Mouse (Mus musculus) lung, postnatal 14 days (tissue): ENCODE data around the gene Mgat3.

ENCODE experiments used
- DNase-seq: peaks from one replicate; pipeline ENCODE4 v3.0.0; 2021

The Mgat3 gene

DNA sequence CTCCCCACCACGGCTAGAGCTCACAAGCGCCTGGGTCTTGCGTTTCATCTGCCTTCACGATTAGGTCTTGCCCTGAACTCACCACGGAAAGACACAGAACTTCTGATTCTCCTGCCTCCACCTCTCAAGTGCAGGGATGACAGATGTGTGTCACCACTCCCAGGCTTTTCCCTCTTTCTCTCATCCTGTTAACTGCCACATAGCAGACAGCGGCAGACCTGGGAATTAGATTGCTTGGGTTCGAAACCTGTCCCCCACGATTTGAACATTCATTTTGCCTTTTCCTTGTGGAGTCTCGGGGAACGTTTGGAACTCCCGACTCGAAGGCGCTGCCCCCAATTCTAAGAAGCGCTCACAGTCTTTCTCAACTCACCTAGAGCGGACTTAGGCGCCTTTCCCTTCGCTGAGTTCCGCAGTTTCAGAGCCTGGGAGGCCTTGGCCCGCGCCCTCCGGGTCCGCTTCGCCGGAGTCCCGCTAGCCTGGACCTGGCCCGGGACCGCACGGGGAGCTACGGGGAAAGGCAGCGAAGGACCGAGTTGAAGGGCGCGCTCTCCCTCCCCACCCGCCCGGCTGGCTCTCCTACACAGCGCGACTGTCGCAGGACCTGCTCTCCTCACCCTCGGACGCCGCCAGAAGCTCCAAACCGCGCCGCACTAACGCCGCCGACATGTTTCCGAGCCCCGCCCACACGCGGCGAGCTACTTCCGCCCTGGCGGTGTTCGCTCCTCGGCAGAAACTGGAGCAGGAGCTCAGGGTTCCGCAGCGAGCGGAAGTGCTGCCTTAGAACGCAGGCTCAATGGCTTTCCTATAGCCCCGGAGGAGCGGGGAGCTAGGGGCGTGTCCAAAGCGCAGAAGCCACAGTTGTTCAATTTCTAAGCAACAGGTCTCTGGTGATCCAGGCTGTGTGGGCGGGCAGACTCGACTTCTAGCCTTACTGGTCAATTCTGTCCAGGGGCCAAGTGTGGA, 90.4 kb downstream of the Mgat3 start, which contains the start of gene Rps19bp1:
TSS of gene Rps19bp1 (minus strand) at position 706 of the 966 bp plus-strand sequence.
- peak; percentile 87 for DNase-seq
